Mouse (Mus musculus): ENCODE data around the gene Sebox. TPM values are rescaled to one million over a fixed set of nuclear protein-coding genes. Genes with fewer than 3 reads are reported as not detected.
"Not testable (repeated sequence)": the region's sequence is repeated elsewhere in the genome, so short reads cannot be mapped to it uniquely, and the experiment has no call there.

Gene Sebox
- total RNA-seq, 4 experiments from 2014 or later = 2.4 to 4.8 (median 4.0) TPM

- peak; percentile 93 to 94 for DNase-seq (ENCODE audit: low spot score in 2 of 2)
Observed at GRCm38 (mm10) chr11:78497544-78498522, 5.4 kb upstream of the Sebox start, which contains the start of gene Sarm1. Sarm1 (minus strand) TSS chr11:78497754.

- DNase-seq (ENCODE audit: low spot score in 2 of 2) = no peak
Observed at GRCm38 (mm10) chr11:78499004-78499403, 4.2 kb upstream of the Sebox start, which contains the start of gene Vtn. Vtn (plus strand) TSS chr11:78499091.

GRCm38 (mm10) chr11:78499543-78499942 is 3.7 kb upstream of the Sebox start:
- no peak for DNase-seq (ENCODE audit: low spot score in 2 of 2)

- DNase-seq (ENCODE audit: low spot score in 2 of 2) = no peak
Observed at GRCm38 (mm10) chr11:78500623-78501202, 2.5 kb upstream of the Sebox start.

- DNase-seq (ENCODE audit: low spot score in 2 of 2) = no peak
Observed at GRCm38 (mm10) chr11:78501529-78501928, 1.7 kb upstream of the Sebox start.

GRCm38 (mm10) chr11:78505430-78505829 is 2.2 kb downstream of the Sebox start:
- DNase-seq (ENCODE audit: low spot score in 2 of 2) = no peak

- DNase-seq (ENCODE audit: low spot score in 2 of 2) = no peak
Observed at GRCm38 (mm10) chr11:78509148-78509547, 5.9 kb downstream of the Sebox start.

- peak; percentile 81 to 85 for DNase-seq (ENCODE audit: low spot score in 2 of 2)
Observed at GRCm38 (mm10) chr11:78512025-78512957, 9.0 kb downstream of the Sebox start, which contains the start of the genes Tmem199 and Poldip2. Tmem199 (minus strand) TSS chr11:78512172. Poldip2 (plus strand) TSS chr11:78512193.

- no peak for DNase-seq (ENCODE audit: low spot score in 2 of 2)
Observed at GRCm38 (mm10) chr11:78513106-78513790, 10.0 kb downstream of the Sebox start.

- DNase-seq (ENCODE audit: low spot score in 2 of 2) = no peak
Observed at GRCm38 (mm10) chr11:78515549-78516325, 12.5 kb downstream of the Sebox start.

- DNase-seq (ENCODE audit: low spot score in 2 of 2) = no peak
Observed at GRCm38 (mm10) chr11:78518931-78519330, 15.7 kb downstream of the Sebox start.

GRCm38 (mm10) chr11:78521880-78522279 is 18.6 kb downstream of the Sebox start:
- no peak for DNase-seq (ENCODE audit: low spot score in 2 of 2)

GRCm38 (mm10) chr11:78522481-78522997 is 19.3 kb downstream of the Sebox start:
- DNase-seq (ENCODE audit: low spot score in 2 of 2) = no peak

- no peak for DNase-seq (ENCODE audit: low spot score in 2 of 2)
Observed at GRCm38 (mm10) chr11:78523241-78523955, 20.2 kb downstream of the Sebox start.

GRCm38 (mm10) chr11:78524838-78525237 is 21.6 kb downstream of the Sebox start:
- DNase-seq (ENCODE audit: low spot score in 2 of 2) = no peak

- no peak for DNase-seq (ENCODE audit: low spot score in 2 of 2)
Observed at GRCm38 (mm10) chr11:78528714-78529113, 25.5 kb downstream of the Sebox start.

GRCm38 (mm10) chr11:78530001-78530400 is 26.8 kb downstream of the Sebox start:
- no peak for DNase-seq (ENCODE audit: low spot score in 2 of 2)

- no peak for DNase-seq (ENCODE audit: low spot score in 2 of 2)
Observed at GRCm38 (mm10) chr11:78531046-78531445, 27.8 kb downstream of the Sebox start.

GRCm38 (mm10) chr11:78531515-78531914 is 28.3 kb downstream of the Sebox start:
- not testable (repeated sequence) for DNase-seq (ENCODE audit: low spot score in 2 of 2)
